Mouse (Mus musculus): ENCODE data around the gene Mum1l1.
A peak's percentile ranks its signal among the peaks of the same experiment; 100 is the strongest.
"Not testable (repeated sequence)": the region's sequence is repeated elsewhere in the genome, so short reads cannot be mapped to it uniquely, and the experiment has no call there.

The Mum1l1 gene

DNA sequence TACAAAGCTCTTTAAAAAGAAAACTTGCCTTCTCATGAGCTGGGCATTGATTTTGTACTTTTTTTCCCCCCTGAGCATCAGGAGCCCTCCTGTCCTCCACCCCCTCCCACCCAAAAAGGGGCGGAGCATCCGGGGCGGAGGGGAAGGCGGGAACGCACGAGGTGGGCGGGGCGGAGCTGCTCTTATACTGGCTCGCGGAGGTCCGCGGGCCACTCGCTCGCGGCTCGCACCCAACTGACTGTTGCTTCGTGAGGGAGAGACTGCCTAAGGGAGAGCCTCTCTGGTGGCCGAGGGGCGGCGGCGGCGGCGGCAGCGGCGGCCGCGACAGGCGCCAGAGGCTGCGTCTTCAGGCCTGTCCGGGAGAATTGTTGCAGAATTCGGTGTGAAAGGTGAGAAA, at the start of gene Mum1l1:
Gene Mum1l1, plus strand, starts transcription at position 214 of the 397 bp plus-strand sequence.
- DNase-seq (ENCODE audit: extremely low read depth, low read depth) = peak; percentile 29

DNA sequence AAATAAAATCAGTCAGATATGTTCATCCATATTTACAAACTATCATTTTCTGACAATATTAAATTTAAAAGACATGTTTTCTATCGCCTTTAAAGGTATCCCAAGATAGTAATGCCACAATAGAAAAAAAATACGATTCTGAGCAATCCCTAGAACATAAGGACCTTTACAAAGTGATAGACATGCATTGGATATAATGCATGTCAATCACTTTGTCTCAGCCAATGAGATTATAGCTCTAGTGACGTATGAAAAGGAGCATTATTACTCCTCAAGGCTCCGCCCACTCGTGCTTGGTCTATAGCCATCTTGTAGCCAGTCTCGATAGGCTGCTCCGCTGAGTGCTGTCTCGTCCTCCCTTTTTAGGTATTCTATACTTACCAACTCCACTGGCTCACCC, 30.9 kb upstream of the Mum1l1 start, which contains the start of gene 4933428M09Rik:
Gene 4933428M09Rik, plus strand, starts transcription at position 301 of the 400 bp plus-strand sequence.
- no peak for DNase-seq (ENCODE audit: extremely low read depth, low read depth)

DNA sequence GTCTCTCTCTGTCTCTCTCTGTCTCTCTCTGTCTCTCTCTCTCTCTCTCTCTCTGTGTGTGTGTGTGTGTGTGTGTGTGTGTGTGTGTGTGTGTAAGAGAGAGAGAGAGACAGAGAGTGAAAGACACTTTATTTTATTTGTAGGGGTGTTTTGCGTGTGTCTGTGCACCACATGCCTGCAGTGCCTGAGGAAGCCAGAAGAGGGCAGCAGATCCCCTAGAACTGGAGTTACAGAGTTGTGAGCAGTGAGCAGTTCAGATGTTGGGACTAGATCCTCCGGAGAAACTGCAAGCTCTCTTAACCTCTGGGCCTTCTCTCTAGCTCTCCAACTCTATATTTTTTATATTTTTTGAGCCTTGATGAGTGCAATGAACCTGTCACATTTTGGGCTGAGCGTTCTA, 18.3 kb upstream of the Mum1l1 start:
- not testable (repeated sequence) for DNase-seq (ENCODE audit: extremely low read depth, low read depth)

DNA sequence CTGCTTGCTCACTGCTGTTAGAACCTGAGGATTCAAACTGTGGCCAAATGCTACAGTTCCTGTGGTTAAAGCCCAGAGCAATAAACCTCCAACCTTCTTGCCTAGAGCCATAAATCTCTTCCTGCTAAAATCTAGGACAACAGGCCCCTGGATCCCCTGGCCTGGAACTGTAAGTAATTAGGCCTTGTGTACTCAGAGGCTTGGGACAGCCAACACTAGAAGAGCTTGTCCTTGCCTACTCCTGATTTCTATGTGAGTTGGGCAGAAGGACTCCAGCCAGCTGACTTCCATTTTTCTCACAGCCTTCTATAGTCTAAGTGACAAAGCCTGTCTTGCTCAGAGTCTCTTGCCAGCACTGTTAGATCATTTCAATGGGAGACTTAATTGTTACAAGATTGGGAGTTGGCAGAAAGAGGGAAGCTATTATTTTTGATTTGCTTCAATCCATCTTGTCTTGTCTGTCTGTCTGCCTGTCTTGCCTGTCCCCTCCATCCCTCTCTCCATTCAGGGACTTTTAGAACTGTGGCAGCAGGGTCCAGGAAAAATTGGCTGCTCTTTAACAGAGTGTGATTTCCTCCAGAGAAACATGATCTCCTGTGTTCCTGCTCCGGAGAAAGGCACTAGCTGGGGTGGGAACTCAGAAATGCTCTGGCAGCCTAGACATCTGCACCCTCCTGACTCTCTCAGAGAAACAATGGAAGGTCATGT, 15.1 kb upstream of the Mum1l1 start:
- no peak for DNase-seq (ENCODE audit: extremely low read depth, low read depth)

DNA sequence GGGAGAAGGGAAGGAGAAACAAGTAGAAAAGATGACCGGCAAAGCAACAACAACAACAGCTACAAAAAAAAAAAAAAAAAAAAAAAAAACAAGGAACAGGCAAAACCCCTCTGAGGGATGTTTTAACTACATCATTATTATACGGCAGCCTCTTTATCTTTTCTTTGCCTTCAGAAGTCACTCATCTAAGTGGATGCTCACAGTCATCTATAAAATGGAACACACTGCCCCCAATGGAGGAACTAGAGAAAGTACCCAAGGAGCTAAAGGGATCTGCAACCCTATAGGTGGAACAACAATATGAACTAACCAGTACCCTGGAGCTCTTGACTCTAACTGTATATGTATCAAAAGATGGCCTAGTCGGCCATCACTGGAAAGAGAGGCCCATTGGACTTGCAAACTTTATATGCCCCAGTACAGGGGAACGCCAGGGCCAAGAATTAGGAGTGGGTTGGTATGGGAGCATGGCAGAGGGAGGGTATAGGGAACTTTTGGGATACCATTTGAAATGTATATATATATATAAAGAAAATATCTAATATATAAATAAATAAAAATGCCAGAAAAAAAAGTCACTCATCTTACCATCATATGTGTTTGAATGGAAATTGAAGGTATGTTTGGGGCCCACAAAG, 532 bp upstream of the Mum1l1 start:
- not testable (repeated sequence) for DNase-seq (ENCODE audit: extremely low read depth, low read depth)

DNA sequence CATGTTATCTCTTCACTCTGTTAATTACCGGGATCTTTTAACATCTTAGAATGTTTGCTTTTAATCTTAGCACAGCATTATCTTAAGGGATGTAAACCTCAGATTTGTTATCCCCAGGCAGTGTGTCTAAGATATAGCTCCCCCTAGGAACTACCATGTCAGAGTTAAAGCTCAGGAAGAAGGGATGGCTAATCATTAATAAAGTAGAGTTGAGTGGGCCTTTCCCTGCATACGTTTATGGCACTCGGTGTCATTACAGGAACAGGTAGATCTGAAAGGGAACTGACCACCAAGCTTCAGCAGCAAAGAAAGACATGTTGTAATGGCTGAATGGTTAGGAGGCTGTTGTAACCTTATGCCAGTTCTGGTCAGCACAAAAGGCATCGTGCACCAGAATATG, 4.9 kb downstream of the Mum1l1 start:
- DNase-seq (ENCODE audit: extremely low read depth, low read depth) = no peak

DNA sequence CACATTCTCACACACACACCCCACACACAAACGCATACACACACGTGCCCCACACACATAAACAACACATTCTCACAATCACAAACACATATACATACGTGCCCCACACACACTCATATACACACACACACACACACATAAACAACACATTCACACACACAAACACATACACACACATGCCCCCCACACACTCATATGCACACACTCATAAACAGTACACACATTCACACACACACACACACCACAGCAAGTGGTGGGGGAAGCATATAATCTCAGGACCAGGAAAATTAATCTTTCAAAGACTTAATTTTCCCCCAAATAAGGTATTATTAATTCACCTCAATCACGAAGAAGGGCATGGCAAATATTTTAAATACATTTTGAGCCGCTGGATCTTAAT, 6.6 kb downstream of the Mum1l1 start:
- DNase-seq (ENCODE audit: extremely low read depth, low read depth) = no peak

DNA sequence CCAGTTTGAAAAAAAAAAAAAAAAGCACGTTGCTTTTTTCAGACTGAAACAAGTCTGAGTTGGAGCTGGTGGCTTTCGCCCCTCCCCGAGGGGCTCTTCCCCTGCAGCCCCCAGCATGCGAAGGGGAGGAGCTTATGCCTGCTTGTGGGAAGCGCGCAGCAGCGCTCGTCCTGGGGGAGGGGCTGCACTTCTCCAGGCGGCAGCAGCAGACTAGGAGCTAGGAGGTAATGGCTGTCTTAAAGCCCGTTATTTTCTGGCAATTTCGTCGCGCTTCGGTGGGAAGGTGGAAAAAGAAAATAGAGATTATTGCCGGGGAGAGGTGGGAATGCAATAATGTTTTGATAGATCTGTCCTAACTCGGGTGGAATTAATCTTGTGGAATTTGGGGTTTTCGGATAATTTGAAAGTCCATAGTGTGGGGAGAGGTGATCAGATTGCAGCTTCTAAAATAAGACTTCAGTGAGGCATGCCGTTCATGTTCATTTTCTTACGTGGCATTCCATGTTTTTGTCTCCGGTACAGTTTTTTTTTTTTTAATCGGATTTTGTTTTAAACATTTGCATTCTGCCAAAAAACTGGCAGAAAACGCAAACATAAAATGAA, 7.2 kb downstream of the Mum1l1 start:
- DNase-seq (ENCODE audit: extremely low read depth, low read depth) = no peak

DNA sequence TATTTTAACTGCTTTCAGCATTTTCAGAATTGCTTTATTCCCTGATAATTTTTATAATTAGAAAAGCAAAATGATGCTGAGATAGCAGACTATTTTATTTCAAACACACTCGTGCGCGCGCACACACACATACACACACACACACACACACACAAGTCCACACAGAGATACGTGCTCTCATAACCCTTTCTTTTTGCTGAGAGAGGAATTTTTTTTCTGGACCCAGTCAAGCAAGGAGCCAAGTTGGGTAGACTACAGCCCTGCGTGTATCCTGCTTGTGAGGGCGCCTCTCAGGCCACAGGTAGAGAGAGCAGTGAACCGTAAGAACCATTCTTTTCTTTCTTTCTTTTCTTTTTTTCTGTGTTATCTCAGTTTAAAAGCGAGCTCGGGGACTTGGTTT, 7.9 kb downstream of the Mum1l1 start:
- no peak for DNase-seq (ENCODE audit: extremely low read depth, low read depth)

DNA sequence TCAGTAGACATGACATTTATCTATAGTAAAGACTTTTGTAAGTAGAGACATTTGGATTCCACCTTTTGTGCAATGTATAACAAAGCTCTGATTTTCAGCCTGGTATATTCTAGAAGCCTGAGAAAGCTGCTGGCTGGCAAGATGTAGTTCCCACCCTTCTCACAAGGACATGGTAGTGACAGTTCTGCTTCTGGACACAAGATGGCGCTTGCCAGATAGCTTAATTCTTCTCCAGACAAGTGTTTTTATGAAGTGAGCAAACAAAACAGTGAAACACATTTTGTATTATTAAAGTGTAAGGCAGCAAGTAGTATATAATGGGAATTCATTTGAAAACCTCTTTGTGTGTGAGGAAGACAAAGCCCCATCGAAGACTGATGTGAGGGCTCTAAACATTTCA, 9.2 kb downstream of the Mum1l1 start:
- DNase-seq (ENCODE audit: extremely low read depth, low read depth) = peak; percentile 66

DNA sequence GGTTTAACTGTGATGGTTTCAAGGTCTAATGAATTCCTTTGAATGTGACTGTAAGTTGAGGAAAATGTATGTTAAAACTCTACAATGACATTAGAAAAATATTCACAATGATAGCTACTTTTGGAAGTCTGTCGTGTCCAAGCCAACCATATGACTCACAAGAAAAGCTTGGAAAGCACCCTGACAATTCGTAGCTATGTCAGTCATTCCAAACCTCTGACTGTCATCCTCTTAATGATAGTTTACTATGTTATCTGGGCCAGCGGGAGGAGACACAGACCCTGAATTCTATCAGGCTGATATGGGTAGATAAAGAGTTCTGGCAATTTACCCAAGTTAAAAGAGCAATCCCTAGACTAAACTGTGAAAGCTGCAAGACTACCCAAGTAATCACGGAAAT, 11.0 kb downstream of the Mum1l1 start:
- DNase-seq (ENCODE audit: extremely low read depth, low read depth) = no peak

DNA sequence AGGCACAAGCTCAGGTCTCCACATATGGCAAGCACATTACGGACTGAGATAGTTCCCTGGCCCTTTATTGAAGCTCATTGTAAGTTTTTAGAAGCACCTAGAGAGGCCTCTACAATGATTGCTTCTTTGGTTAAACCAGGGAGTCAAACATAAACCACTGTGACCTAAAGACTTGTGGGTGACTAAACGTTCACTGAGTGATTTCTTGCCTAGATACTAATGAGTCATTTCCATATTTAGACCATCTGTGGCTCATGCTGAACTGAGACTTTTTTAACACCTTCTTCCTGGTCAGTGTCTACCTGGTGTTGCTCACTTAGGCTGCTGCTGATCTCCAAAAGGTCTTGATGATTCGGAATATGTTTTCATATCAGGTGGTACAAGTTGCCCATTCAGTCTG, 12.1 kb downstream of the Mum1l1 start:
- DNase-seq (ENCODE audit: extremely low read depth, low read depth) = no peak

DNA sequence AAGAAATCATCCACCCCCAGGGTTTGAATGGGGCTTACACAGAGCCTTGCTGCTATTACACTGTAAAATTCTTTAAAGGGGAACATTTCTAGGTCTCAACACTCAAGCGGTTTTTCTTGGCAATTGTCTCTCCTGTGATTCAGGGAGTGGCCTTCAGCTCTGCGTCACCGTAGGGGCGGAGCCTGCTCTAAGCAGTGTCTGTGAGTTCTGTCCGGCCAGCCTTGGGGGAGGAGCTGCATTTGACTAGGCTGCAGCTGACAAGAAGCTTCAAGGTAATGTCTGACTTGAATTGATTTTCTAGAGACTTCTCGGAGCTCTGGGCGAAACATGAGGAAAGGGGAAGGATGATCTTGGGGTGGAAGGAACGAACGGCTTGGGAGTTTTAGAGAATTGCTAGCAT, 21.3 kb downstream of the Mum1l1 start:
- no peak for DNase-seq (ENCODE audit: extremely low read depth, low read depth)

DNA sequence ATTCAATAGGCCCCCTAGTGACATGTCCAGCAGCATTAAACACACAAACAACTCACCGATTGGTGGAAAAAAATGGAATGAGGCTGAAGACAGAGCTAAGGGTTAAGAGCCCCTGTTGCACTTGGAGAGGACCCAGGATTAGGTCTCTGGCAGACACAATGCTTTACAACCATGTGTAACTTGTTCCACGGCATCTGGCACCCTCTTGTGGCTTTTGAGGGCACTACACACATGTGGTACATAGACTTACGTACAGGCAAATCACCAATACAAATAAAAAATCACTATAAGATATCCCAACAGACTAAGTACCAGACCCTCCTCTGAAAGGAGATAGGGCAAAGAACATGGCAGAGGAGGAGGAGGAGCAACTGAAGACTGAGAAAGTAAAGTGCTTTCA, 37.5 kb downstream of the Mum1l1 start:
- peak; percentile 37 for DNase-seq (ENCODE audit: extremely low read depth, low read depth)

DNA sequence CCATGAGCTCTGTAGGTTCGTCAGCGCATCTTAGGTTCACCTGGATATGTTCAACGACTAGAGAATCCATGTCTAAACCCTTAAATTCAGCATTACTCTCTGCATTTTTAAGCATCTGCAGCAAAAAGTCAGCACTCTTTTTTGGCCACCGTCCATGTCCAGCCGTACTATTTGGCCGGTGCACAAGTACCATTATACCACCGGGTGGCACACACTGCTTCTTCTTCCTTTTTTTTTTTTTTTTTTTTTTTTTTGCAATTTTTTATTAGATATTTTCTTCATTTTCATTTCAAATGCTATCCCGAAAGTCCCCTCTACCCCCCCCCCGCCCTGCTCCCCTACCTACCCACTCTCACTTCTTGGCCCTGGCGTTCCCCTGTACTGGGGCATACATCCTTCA, 47.2 kb downstream of the Mum1l1 start:
- no peak for DNase-seq (ENCODE audit: extremely low read depth, low read depth)

DNA sequence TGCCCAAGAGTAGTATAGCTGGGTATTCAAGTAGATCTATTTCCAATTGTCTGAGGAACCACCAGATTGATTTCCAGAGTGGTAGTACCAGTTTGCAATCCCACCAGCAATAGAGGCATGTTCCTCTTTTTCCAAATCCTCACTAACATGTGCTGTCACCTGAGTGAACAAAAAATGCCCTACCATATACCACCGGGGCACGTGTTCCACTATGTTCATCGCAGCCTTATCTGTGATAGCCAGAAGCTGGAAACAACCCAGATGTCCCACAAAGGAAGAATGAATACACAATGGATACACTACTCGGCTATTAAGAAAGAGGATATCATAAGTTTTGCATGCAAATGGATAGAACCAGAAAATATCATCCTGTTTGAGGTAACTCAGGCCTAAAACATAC, 72.1 kb downstream of the Mum1l1 start:
- DNase-seq (ENCODE audit: extremely low read depth, low read depth) = peak; percentile 11
